Comparison of ENCODE assay signal across 14 mouse cellular contexts in the genomic region with DNA sequence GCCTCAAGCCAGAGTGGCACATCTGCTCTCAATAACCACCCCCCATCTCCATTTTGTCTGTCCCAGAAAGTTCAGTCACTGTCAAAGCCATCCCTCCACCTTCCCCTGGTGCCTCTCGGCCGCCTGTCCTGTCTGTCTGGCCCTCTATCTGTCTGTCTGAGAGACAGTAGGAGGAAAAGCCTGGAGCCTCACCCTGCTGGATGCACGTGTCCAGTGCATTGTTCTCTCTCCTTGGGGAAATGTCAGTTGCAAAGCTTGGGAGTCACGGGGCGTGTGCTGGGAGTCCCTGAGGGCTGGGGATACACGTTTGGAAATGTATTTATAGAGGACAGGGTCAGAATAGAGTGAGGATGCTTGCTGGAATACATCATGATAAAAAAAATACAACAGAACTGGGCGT. TPM values are rescaled to one million over a fixed set of nuclear protein-coding genes. Genes with fewer than 3 reads are reported as not detected.
DNase-seq lines count a peak whose midpoint lies in the region; ATAC-seq and TF ChIP-seq lines count a peak whose summit lies in the region.
"Had no signal": no experiment of that assay in that cellular context is flagged by ENCODE, and none has a peak within 500 bp of the region (broad histone marks: within the 10 kb centered on the region; RNA-seq: fewer than 3 reads in every experiment).

No protein-coding gene starts in this region.

- no peak overlapping the region for H3K9ac ChIP-seq in kidney, postnatal 0 days (ENCODE audit: low read depth, low read length)
- H3K9ac ChIP-seq: limb, embryonic 15.5 days had no signal

- WGBS in kidney, postnatal 0 days = 68% methylated on average over 7 of the region's 7 CpGs

- ATAC-seq in kidney, postnatal 0 days (replicated peaks; ENCODE audit: low FRiP score, low read depth) = no peak
- ATAC-seq: CD4-positive, CD25-positive, alpha-beta regulatory T cell, adult 4 months; forebrain, embryonic 16.5 days; Patski had no signal

- no peaks in the 10 kb centered on the region for H3K9me3 ChIP-seq in kidney, postnatal 0 days (replicated peaks; ENCODE audit: low read length)
- H3K9me3 ChIP-seq: limb, embryonic 15.5 days had no signal

- H3K4me1 ChIP-seq in kidney, postnatal 0 days (replicated peaks; ENCODE audit: insufficient read depth, low read length) = peaks cover 34% of the 10 kb centered on the region

- H3K27ac ChIP-seq in kidney, postnatal 0 days = no peak overlapping the region

- H3K4me2 ChIP-seq in kidney, postnatal 0 days (ENCODE audit: low read length) = no peak overlapping the region
- H3K4me2 ChIP-seq: limb, embryonic 15.5 days had no signal

- TF ChIP-seq CTCF in kidney, postnatal 0 days (IDR thresholded peaks at IDR 0.05; ENCODE audit: low read depth) = no peak

- H3K36me3 ChIP-seq in kidney, postnatal 0 days (ENCODE audit: insufficient read depth, low read length) = no peaks in the 10 kb centered on the region
- H3K36me3 ChIP-seq: limb, embryonic 15.5 days had no signal

- DNase-seq in kidney, adult 11 months = peak; percentile 56
- DNase-seq in kidney, adult 18-20 months = no peak
- peak; percentile 66 for DNase-seq in heart, adult 8-10 months (ENCODE audit: low spot score)
- DNase-seq in kidney, postnatal 0 days (ENCODE audit: low spot score) = peak; percentile 43
- DNase-seq in lung, postnatal 36 days = peak; percentile 63
- no peak for DNase-seq in retina, embryonic 14.5 days (ENCODE audit: low spot score)
- DNase-seq in thymus, postnatal 4 days = no peak
- DNase-seq: adrenal gland, adult 8-10 months; gastrocnemius, postnatal 25 days; right cerebral cortex, postnatal 14 days had no signal

- H3K4me3 ChIP-seq in kidney, postnatal 0 days (replicated peaks; ENCODE audit: low read depth, low read length) = no peak overlapping the region
- H3K4me3 ChIP-seq: limb, embryonic 15.5 days had no signal

- H3K27me3 ChIP-seq in kidney, postnatal 0 days (ENCODE audit: insufficient read depth, low read length) = no peaks in the 10 kb centered on the region
- H3K27me3 ChIP-seq: limb, embryonic 15.5 days; Patski had no signal

RNA-seq across cellular contexts. Expression of a gene that starts 17.4 kb away (rescaled TPM):
- 10 to 100 TPM; 18.7 to 28.2 (median 21.1) TPM for total RNA-seq in heart, adult 8-10 months (2022)
- 4.5 and 4.6 TPM in 2 replicates for polyA plus RNA-seq in kidney, postnatal 0 days (2015; fragmentation: Nextera tagmentation; extraction: Ambion mirVana)

Comparison
In these comparisons a context has a peak if more than half of its experiments do, and no peak if none do; other contexts are left out.
1. DNase-seq: peak in kidney, adult 11 months (single experiment), heart, adult 8-10 months (single experiment), kidney, postnatal 0 days (single experiment) and lung, postnatal 36 days (single experiment); none in kidney, adult 18-20 months (single experiment), retina, embryonic 14.5 days (single experiment) and thymus, postnatal 4 days (single experiment).